Mouse (Mus musculus) hindbrain, embryonic 16.5 days (tissue): ENCODE measurements around the gene Rab40c. TPM values are rescaled to one million over a fixed set of nuclear protein-coding genes. Genes with fewer than 3 reads are reported as not detected.

Experiments used
- ATAC-seq: fragments of 200-750 bp; cut with Nextera tagmentation; 2 replicates; pipeline ENCODE4 v1.8.0; 2017; ENCODE audit warnings: moderate TSS enrichment, moderate library complexity
- H3K27ac ChIP-seq: fragments of 300-500 bp; sonication (generic); 2 replicates; pipeline ENCODE4 v1.5.1; 2014; ENCODE audit warnings: low read depth, mild to moderate bottlenecking, control low read depth, low read length, moderate library complexity
- H3K27me3 ChIP-seq: fragments of 300-500 bp; sonication (generic); replicated peaks from 2 replicates; pipeline ENCODE4 v1.6.1; 2014; ENCODE audit warnings: low read length; ENCODE audit not compliant: control insufficient read depth, insufficient read depth
- H3K36me3 ChIP-seq: fragments of 300-500 bp; sonication (generic); 2 replicates; pipeline ENCODE4 v1.6.1; 2014; ENCODE audit warnings: mild to moderate bottlenecking, low read length, moderate library complexity, mixed read lengths; ENCODE audit not compliant: control insufficient read depth, insufficient read depth
- H3K4me1 ChIP-seq: fragments of 300-500 bp; sonication (generic); 2 replicates; pipeline ENCODE4 v1.6.1; 2014; ENCODE audit warnings: low read depth, low read length; ENCODE audit not compliant: control insufficient read depth, insufficient read depth
- H3K4me2 ChIP-seq: fragments of 300-500 bp; sonication (generic); 2 replicates; pipeline ENCODE4 v1.6.1; 2014; ENCODE audit warnings: mild to moderate bottlenecking, low read length, control low read depth, moderate library complexity
- H3K4me3 ChIP-seq: fragments of 300-500 bp; sonication (generic); 2 replicates; pipeline ENCODE4 v1.5.1; 2014; ENCODE audit warnings: mild to moderate bottlenecking, low read length, control low read depth, moderate library complexity
- H3K9ac ChIP-seq: fragments of 300-500 bp; sonication (generic); 2 replicates; pipeline ENCODE4 v1.6.1; 2014; ENCODE audit warnings: low read depth, mild to moderate bottlenecking, control low read depth, low read length, moderate library complexity
- H3K9me3 ChIP-seq: fragments of 300-500 bp; sonication (generic); 2 replicates; pipeline ENCODE4 v1.6.1; 2014; ENCODE audit warnings: mild to moderate bottlenecking, low read length, moderate library complexity; ENCODE audit not compliant: control insufficient read depth
- WGBS: fragments of 180-500 bp; shearing (Covaris S2); extraction: QIAGEN DNeasy Blood & Tissue Kit; methylation state at CpG from one replicate; pipeline ENCODE4 v1.1.7; 2014; 5-methylcytosine and 5-hydroxymethylcytosine counted together
- polyA plus RNA-seq: library from polyadenylated mRNA; unstranded; fragments of >200 nt; fragmentation: Nextera tagmentation; extraction: Ambion mirVana; gene quantifications from 2 replicates; pipeline ENCODE4 v1.2.1, GENCODE M21; 2015

The Rab40c gene
- polyA plus RNA-seq, 1 experiment from 2014 or later = 49.5 TPM

GRCm38 (mm10) chr17:25949981-25950380 lies 30.5 kb upstream of the Rab40c start:
- Histone ChIP-seq H3K27ac (no peak overlapping the region), H3K27me3 (peaks cover 34% of the 10 kb centered on the region), H3K4me3 (no peak overlapping the region), H3K9ac (no peak overlapping the region), H3K9me3 (no peaks in the 10 kb centered on the region), H3K4me1 (peaks cover 14% of the 10 kb centered on the region), H3K4me2 (no peak overlapping the region), H3K36me3 (no peaks in the 10 kb centered on the region)
- WGBS = 74% methylated on average over 5 of the region's 5 CpGs
- no peak for ATAC-seq

- no peak for ATAC-seq
- H3K4me2 ChIP-seq = no peak overlapping the region
- WGBS = 77% methylated on average over 8 of the region's 8 CpGs
Measured at GRCm38 (mm10) chr17:25948051-25948450, 28.5 kb upstream of the Rab40c start.

GRCm38 (mm10) chr17:25947576-25947975 lies 28.0 kb upstream of the Rab40c start:
- no peak overlapping the region for H3K4me3 ChIP-seq
- H3K4me1 ChIP-seq = peaks cover 14% of the 10 kb centered on the region
- H3K9ac ChIP-seq = no peak overlapping the region
- no peak for ATAC-seq
- no peak overlapping the region for H3K27ac ChIP-seq
- 82% methylated on average over 4 of the region's 4 CpGs for WGBS
- H3K27me3 ChIP-seq = peaks cover 26% of the 10 kb centered on the region
- H3K9me3 ChIP-seq = no peaks in the 10 kb centered on the region
- H3K4me2 ChIP-seq = no peak overlapping the region
- no peaks in the 10 kb centered on the region for H3K36me3 ChIP-seq

More at GRCm38 (mm10) chr17:25948051-25948450, 28.5 kb upstream of the Rab40c start:
- Histone ChIP-seq H3K4me1 (peaks cover 14% of the 10 kb centered on the region), H3K27ac (no peak overlapping the region), H3K27me3 (peaks cover 31% of the 10 kb centered on the region), H3K4me3 (no peak overlapping the region), H3K36me3 (no peaks in the 10 kb centered on the region), H3K9me3 (no peaks in the 10 kb centered on the region), H3K9ac (no peak overlapping the region)

- Histone ChIP-seq H3K4me1 (peaks cover 11% of the 10 kb centered on the region), H3K4me2 (no peak overlapping the region), H3K4me3 (no peak overlapping the region), H3K36me3 (no peaks in the 10 kb centered on the region), H3K27me3 (peaks cover 19% of the 10 kb centered on the region), H3K9ac (no peak overlapping the region), H3K9me3 (no peaks in the 10 kb centered on the region), H3K27ac (no peak overlapping the region)
- 88% methylated on average over 8 of the region's 8 CpGs for WGBS
- no peak for ATAC-seq
Measured at GRCm38 (mm10) chr17:25946891-25947290, 27.4 kb upstream of the Rab40c start.

GRCm38 (mm10) chr17:25946349-25946748 lies 26.8 kb upstream of the Rab40c start:
- WGBS = 77% methylated on average over 7 of the region's 7 CpGs
- Histone ChIP-seq H3K27ac (no peak overlapping the region), H3K9ac (no peak overlapping the region), H3K36me3 (no peaks in the 10 kb centered on the region), H3K27me3 (peaks cover 14% of the 10 kb centered on the region), H3K9me3 (no peaks in the 10 kb centered on the region), H3K4me2 (no peak overlapping the region), H3K4me1 (peaks cover 5% of the 10 kb centered on the region), H3K4me3 (no peak overlapping the region)
- ATAC-seq = no peak

- no peaks in the 10 kb centered on the region for H3K36me3 ChIP-seq
- H3K9ac ChIP-seq = no peak overlapping the region
- 47% methylated on average over 9 of the region's 9 CpGs for WGBS
- peaks cover 5% of the 10 kb centered on the region for H3K4me1 ChIP-seq
- H3K4me3 ChIP-seq = no peak overlapping the region
- ATAC-seq = no peak
- no peaks in the 10 kb centered on the region for H3K9me3 ChIP-seq
- H3K4me2 ChIP-seq = no peak overlapping the region
- H3K27me3 ChIP-seq = peaks cover 6% of the 10 kb centered on the region
- H3K27ac ChIP-seq = no peak overlapping the region
Measured at GRCm38 (mm10) chr17:25945517-25946155, 26.1 kb upstream of the Rab40c start.

- Histone ChIP-seq H3K4me2 (no peak within 1 kb of the TSS), H3K27me3 (no peaks in the 10 kb centered on the region), H3K36me3 (no peaks in the 10 kb centered on the region), H3K9ac (no peak within 1 kb of the TSS), H3K27ac (no peak within 1 kb of the TSS), H3K9me3 (no peaks in the 10 kb centered on the region), H3K4me3 (no peak within 1 kb of the TSS), H3K4me1 (peaks cover 10% of the 10 kb centered on the region)
- ATAC-seq = no peak
- 54% methylated on average over 6 of the region's 6 CpGs for WGBS
Measured at GRCm38 (mm10) chr17:25944366-25945163, 25.0 kb upstream of the Rab40c start, which contains the start of the genes Pigq and Nhlrc4. TSS of gene Pigq (minus strand) at chr17:25944936. TSS of gene Nhlrc4 (minus strand) at chr17:25944961.

GRCm38 (mm10) chr17:25943769-25944168 lies 24.2 kb upstream of the Rab40c start:
- no peak for ATAC-seq
- Histone ChIP-seq H3K9me3 (no peaks in the 10 kb centered on the region), H3K36me3 (no peaks in the 10 kb centered on the region), H3K27me3 (no peaks in the 10 kb centered on the region), H3K9ac (no peak overlapping the region), H3K27ac (no peak overlapping the region), H3K4me2 (no peak overlapping the region), H3K4me3 (no peak overlapping the region), H3K4me1 (peaks cover 10% of the 10 kb centered on the region)
- 63% methylated on average over 9 of the region's 9 CpGs for WGBS

GRCm38 (mm10) chr17:25943221-25943620 lies 23.7 kb upstream of the Rab40c start:
- Histone ChIP-seq H3K9ac (no peak overlapping the region), H3K4me2 (no peak overlapping the region), H3K4me1 (peaks cover 10% of the 10 kb centered on the region), H3K9me3 (no peaks in the 10 kb centered on the region), H3K27ac (no peak overlapping the region), H3K36me3 (no peaks in the 10 kb centered on the region), H3K27me3 (no peaks in the 10 kb centered on the region), H3K4me3 (no peak overlapping the region)
- no peak for ATAC-seq
- 93% methylated on average over 3 of the region's 3 CpGs for WGBS
